Mouse (Mus musculus) left cerebral cortex, adult 2 months (tissue): ENCODE results near the gene Vdr. TPM values are rescaled to one million over a fixed set of nuclear protein-coding genes. Genes with fewer than 3 reads are reported as not detected.

Experiments
- DNase-seq, 2 experiments: peaks; one replicate each; pipeline ENCODE4 v3.0.0; 2021 to 2022; ENCODE audit warnings: low spot score in 2 of 2, mixed read lengths in 1 of 2; ENCODE audit errors: extremely low spot score in 1 of 2
- H3K27ac ChIP-seq: fragments of 200-600 bp; 2 replicates; pipeline ENCODE4 v1.8.1; 2022
- H3K4me3 ChIP-seq: fragments of 200-600 bp; 2 replicates; pipeline ENCODE4 v1.8.1; 2022
- CTCF ChIP-seq: fragments of 200-600 bp; IDR thresholded peaks from 2 replicates; pipeline ENCODE4 v1.8.1; 2022; ENCODE audit warnings: antibody characterized with exemption, mild to moderate bottlenecking, moderate library complexity
- intact Hi-C: fragments of 180-260 bp; cut with DNase I; formaldehyde crosslinking; loops from one replicate; pipeline ENCODE4 v1.15.1; 2025
- long read RNA-seq, 2 experiments: library from polyadenylated mRNA; stranded (forward); transcript quantifications; one replicate each; pipeline ENCODE4 v2.0.0; 2021; ENCODE audit warnings: borderline mapping rate in 2 of 2
- total RNA-seq, 2 experiments: library from RNA; stranded (reverse); gene quantifications; 2 replicates each; pipeline ENCODE4 v1.2.3; 2021

The Vdr gene
- total RNA-seq, result under 1 TPM; 0.32 to 0.79 TPM
- long read RNA-seq, experiment 1, full-length matches to known transcripts, result 1 of 3 reads
- long read RNA-seq, experiment 1, partial matches to known transcripts, result 0 of 3 reads
- long read RNA-seq, experiment 1, other reads (novel, unspliced or antisense), result 2 of 3 reads
- long read RNA-seq, experiment 2, full-length matches to known transcripts, result 1 of 1 reads
- long read RNA-seq, experiment 2, partial matches to known transcripts, result 0 of 1 reads
- long read RNA-seq, experiment 2, other reads (novel, unspliced or antisense), result 0 of 1 reads

DNA sequence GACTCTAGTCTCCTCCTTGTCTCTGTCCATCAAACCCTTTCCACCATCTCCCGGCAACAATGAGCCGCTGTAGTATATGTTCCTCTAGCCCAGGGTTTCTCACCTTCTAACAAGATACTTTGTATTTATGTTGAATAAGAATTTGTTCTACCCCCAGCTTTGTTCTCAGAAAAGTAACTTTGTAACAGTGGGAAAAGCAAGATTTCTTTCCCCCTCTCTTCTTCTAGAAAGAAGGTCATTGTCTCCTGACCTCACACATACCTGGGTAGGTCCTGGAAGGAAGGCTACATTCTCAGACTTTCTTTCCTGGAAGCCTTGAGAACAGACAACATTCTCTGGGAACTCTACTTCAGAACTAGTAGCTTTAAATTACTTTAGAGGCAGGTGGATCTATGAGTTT, at the start of gene Vdr:
Vdr (minus strand) TSS at position 101 of the 400 bp plus-strand sequence.
- intact Hi-C loops, result no loop called here
- no peak for TF ChIP-seq CTCF
- no peak for DNase-seq

DNA sequence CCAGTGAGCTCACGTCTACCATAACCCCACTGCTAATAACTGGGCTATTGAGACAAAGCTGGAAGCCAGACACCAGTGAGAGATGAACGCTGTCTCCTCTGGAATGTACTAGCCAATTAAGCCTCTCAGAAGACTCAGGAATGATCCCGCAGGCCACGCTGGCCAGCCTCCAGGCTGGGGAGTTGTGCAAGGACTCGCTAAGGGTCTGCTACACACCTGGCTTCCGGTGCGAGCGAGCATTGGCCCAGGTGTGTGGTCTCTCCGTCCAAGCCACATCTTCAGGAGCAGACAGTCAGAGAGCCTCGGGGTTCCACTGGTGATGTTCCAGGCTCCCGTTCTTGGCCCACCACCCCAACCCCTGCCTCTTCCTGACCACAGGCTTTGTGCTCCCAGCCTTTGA, 46.0 kb upstream of the Vdr start:
- DNase-seq, result no peak
- no peak overlapping the region for H3K4me3 ChIP-seq
- H3K27ac ChIP-seq, result no peak overlapping the region
- intact Hi-C loops, result no loop called here
- TF ChIP-seq CTCF, result no peak

More for the DNA sequence above, at the start of gene Vdr:
- no peak within 1 kb of the TSS for H3K27ac ChIP-seq
- H3K4me3 ChIP-seq, result no peak within 1 kb of the TSS

DNA sequence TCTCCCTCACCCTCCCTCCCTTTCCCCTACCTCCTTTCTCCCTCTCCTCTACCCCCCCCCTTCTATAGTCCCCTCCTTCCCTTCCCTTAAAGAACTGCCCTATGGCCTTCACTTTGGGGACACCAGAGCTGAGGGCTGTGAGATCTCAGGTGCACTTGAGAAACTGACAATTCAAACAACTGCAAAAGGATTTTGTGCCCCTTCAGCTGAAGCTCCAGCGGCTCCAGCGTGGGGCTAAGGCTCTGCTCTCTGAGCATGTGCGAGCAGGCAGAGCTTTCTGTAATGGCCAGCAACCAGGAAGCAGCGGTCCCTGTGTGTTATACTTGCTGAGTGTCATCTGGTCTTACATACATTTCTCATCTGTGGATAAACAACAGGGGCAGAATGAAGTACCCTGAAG, 45.3 kb upstream of the Vdr start:
- intact Hi-C loops, result no loop called here
- no peak for DNase-seq
- Histone ChIP-seq H3K4me3 (no peak overlapping the region), H3K27ac (no peak overlapping the region)
- no peak for TF ChIP-seq CTCF

DNA sequence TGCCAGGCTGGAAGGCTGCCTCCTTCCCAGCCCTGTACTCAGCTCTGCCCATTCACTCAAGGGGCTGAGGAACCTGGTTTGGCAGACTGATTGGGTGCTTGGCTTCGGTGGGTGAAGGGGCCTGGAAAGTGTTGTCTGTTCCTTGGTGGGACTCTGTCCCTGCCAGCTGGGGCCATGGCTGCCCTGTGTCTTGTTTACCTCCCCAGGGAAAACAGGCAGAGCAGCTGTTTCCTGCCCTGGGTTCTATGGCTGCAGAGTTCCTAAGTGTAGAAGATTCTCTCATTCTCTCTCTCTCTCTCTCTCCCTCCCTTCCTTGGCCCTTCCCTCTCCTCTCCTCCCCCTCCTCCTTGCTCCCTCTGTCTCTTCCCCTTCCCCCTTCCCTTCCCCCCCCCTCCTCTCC, 44.9 kb upstream of the Vdr start:
- H3K4me3 ChIP-seq, result no peak overlapping the region
- no peak overlapping the region for H3K27ac ChIP-seq
- TF ChIP-seq CTCF, result no peak
- intact Hi-C loops, result no loop called here
- DNase-seq, result no peak

DNA sequence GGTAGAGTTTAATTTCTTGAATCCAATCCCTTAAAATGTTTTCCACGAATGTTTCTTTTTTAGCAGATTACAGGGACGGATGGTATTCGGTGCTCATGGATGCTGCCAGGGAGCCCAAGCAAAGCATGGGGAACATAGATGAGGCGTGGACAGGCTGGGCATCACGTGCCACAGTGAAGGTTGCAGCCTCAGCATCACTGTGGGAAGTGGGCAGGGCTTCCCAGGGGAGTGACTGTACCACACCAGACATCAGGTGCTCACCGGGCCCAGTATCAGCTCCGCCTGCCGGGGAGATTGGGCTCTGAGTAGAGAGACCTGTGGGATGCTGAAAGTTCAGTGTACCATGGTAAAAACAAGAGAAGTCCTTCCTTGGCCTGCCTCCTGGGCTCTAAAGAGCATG, 44.2 kb upstream of the Vdr start:
- TF ChIP-seq CTCF, result no peak
- no peak for DNase-seq
- intact Hi-C loops, result no loop called here
- no peak overlapping the region for H3K27ac ChIP-seq
- no peak overlapping the region for H3K4me3 ChIP-seq

DNA sequence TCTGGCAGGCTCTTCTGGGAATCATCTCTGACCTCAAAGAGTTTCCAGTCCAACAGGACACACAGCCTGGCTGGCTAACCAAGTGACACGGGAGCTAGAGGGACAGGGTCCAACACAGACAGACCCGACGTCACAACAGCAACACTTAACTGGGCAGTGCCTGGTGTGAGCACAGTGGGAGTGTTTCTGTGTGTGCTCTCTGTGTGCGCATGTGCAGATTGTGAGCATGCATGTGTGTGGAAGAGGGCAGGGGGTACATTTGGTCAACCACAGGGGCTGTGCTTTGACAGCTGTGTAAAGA, 42.4 kb upstream of the Vdr start:
- H3K4me3 ChIP-seq, result no peak overlapping the region
- intact Hi-C loops, result loop anchor here (1.0 to 2.0 kb wide), 3 partner anchors 100 to 235 kb away; no protein-coding TSS in a partner anchor
- no peak overlapping the region for H3K27ac ChIP-seq
- DNase-seq, result no peak
- no peak for TF ChIP-seq CTCF

DNA sequence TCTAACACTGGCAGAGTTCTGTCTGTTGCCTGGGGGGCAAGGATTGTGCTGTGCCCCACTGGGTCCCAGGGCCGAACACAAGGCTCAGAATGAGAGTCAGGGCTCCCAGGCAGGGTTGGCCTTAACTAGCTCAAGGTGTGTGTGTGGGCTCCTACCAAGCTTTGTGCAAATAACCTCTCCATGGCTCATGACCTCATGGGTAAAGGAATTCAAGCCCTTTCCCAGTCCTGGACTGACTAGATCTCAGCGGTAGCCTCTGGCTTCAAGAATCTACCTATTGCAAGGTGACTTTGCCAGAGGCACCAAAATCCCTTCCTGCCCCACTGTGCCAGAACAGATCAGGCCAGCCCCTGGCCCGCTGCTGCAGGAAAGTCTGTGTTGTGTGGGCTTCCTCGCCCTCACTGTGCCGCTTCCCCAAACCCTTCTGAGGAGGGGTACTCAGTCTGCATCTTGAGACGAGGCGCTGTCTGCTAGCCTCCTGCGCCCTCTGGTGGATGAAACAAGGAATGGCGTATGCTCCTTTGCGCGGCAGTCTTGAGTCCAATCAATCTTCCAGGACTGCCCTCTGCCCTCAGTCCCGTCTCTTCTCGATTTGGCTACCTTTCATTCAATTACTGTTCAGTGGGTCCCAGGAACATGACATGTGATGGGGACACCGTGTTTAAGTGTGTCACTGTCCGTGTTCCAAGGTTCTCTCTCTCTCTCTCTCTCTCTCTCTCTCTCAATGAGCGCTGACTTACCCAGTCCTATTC, 41.9 kb upstream of the Vdr start:
- intact Hi-C loops, result loop anchor here (1.0 to 2.0 kb wide), 3 partner anchors 100 to 234 kb away; no protein-coding TSS in a partner anchor
- DNase-seq, result peak; percentile 66 to 67
- TF ChIP-seq CTCF, result peak; percentile 95
- Histone ChIP-seq H3K27ac (no peak overlapping the region), H3K4me3 (no peak overlapping the region)

DNA sequence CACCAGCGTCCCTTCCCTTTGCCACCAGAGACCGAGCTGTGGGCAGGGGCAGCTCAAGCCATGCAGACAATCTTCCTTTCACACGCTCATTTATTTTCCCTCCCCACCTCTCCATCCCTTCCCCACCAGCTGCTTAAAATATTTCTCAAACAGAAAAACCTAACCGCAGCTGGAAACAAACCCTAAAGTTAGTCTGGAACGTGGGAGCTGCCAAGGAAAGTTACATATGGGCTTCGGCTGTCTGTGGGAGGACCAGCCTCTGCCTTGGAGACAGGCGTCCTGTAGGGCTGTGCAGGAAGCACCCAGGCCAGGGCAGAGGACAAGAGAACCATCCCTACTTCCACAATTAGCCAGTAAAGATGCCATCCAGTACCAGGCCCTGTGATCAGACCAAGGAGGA, 39.8 kb upstream of the Vdr start:
- no peak for DNase-seq
- Histone ChIP-seq H3K4me3 (no peak overlapping the region), H3K27ac (no peak overlapping the region)
- intact Hi-C loops, result no loop called here
- TF ChIP-seq CTCF, result no peak

DNA sequence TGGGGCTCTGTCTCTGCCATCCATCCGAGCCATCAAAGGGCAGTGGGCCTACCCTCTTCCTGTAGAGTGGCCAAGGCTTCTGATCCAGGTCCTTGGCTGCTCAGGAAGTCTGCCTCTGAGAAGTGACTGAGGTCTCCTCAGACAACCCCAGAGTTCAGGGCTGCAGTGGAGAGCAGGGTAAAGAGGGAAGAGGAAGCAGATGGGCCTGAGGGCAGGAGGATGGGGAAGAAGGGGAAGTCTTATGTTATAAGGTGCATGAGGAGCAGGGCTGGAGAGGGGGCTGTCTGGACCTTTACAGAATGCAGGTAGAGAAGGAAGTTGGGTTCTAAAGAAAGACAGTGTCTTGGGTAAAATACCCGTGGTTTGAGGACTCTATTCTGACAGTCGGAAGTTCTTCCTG, 39.3 kb upstream of the Vdr start:
- intact Hi-C loops, result no loop called here
- no peak overlapping the region for H3K27ac ChIP-seq
- no peak for TF ChIP-seq CTCF
- no peak overlapping the region for H3K4me3 ChIP-seq
- no peak for DNase-seq

DNA sequence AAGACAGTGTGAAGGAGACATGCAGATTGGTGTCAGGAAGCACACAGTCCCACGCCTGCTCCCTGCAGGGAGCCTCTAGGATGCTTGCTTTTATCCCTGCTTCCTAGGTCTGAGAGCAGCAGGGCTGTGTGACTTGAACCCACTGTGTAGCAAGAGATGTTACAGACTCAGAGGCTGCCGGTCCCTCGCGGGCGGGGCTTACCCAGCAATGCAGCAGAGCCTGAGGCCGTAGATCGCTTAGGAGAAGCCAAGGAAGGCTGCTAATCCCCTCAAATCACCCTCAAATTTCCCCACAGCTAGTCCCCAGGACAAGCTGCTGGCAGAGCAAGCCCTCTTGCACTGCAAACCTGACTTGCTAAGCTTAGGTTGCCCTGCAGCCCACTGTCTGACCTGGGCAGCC, 38.3 kb upstream of the Vdr start:
- Histone ChIP-seq H3K27ac (no peak overlapping the region), H3K4me3 (no peak overlapping the region)
- no peak for DNase-seq
- no peak for TF ChIP-seq CTCF
- intact Hi-C loops, result no loop called here

DNA sequence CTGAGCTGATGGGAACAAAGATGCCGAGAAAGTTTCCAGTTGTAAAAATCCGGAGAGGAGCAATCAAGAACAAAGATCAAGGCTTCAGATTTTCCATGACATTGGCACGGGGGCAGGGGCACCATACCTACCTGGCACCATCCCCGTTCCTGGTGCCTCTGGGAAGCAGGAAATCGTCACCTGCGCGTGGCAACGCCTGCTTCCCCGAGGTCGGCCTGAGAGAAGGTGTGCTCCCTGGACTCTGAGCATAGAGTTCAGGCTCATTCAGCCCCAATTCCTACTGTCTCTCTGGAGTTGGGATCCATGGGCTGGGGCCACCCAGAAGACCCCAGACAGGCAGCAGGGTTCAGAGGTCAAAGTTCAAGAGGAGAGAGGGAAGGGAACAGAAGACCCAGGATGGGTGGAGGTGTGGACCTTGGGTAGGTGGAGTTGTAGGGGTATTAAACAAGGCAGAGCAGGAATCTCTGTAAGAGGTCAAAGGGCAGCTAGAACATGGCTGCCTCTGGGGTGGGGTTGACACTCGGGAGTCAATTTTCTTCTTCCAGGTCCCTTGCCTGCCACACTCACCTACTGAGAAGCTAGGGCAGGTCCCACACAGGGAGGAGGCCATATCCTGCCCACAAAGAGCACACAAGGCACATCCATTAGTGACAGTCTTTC, 35.4 kb upstream of the Vdr start:
- TF ChIP-seq CTCF, result no peak
- intact Hi-C loops, result no loop called here

DNA sequence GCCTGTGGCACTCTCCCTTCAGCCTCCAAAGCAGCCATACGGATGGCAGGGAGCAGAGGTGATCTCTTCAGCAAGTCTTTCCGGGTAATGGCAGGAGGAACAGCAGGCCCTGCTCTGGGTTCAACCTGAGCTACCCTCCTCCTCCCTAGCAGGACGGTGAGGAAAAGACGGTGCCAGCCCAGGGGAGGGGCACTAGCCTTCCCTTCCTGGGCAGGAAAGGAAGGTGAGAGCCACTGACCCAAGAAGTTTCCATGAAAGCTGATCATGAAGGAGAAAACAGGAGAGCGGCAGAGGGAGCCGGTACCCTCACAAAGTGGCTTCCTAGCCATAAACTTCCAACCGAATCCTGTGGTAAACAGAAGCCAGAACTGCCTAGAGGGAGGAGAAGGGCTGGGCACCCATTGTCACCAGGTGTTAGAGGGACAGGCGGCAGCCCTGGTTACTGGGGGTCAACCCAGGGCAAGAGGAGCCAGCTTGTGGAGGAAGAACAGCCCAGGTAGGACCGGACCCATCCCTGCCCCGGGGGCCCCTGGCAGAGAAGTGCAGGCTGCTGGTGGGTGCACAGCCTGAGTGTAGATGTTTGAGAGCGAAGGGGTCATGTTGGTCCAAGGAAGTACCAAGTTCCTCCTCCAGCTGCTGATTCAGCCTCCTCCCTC, 34.6 kb upstream of the Vdr start:
- DNase-seq, result no peak
- intact Hi-C loops, result no loop called here
- no peak for TF ChIP-seq CTCF

More for the DNA sequence above, 35.4 kb upstream of the Vdr start:
- DNase-seq, result no peak
- no peak overlapping the region for H3K27ac ChIP-seq
- H3K4me3 ChIP-seq, result no peak overlapping the region

More for the DNA sequence above, 34.6 kb upstream of the Vdr start:
- Histone ChIP-seq H3K27ac (no peak overlapping the region), H3K4me3 (no peak overlapping the region)
